ENCODE assay signal across 10 mouse cellular contexts in the genomic region with DNA sequence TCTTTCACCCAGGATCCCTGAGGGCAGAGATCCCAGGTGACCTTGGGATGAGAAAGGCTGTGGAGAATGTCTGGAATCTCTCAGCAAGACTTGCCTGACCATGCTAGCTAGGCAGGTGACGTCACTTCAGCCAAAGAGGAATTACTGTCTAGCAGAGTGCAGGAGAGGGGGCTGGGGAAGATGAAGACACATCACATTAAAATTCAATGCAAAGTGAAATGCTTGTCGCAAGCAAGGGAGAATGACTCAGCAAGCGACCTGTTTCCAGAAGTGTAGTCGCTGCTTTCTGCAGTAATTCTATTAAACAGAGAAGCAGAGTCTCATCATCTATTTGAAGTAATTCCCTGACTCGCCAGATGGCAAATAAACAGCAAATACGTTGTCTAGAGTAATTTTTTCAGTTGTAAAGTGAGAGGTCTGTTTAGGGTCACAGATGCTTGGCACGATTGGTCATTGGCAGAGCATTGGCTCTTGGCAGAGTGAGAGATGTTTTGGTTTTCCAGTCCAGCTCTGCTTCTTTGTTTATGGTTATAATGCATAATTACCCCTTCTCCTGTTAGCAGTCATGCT. TPM values are rescaled to one million over a fixed set of nuclear protein-coding genes. Genes with fewer than 3 reads are reported as not detected.
DNase-seq lines count a peak whose midpoint lies in the region; ATAC-seq lines count a peak whose summit lies in the region.
"Had no signal": no experiment of that assay in that cellular context is flagged by ENCODE, and none has a peak within 500 bp of the region (broad histone marks: within the 10 kb centered on the region; RNA-seq: fewer than 3 reads in every experiment).

No protein-coding gene starts in this region.

- H3K9ac ChIP-seq in liver, embryonic 12.5 days = no peak overlapping the region
- H3K9ac ChIP-seq: limb, embryonic 13.5 days had no signal

- H3K27ac ChIP-seq in liver, embryonic 12.5 days = no peak overlapping the region
- H3K27ac ChIP-seq: limb, embryonic 13.5 days had no signal

- H3K4me2 ChIP-seq in liver, embryonic 12.5 days = no peak overlapping the region
- H3K4me2 ChIP-seq: limb, embryonic 13.5 days had no signal

- DNase-seq in gastrocnemius, adult 18-20 months (ENCODE audit: low spot score) = peak; percentile 2
- no peak for DNase-seq in gastrocnemius, postnatal 25 days
- DNase-seq in ovary, adult 18-20 months (ENCODE audit: low spot score) = peak; percentile 3
- DNase-seq in ovary, postnatal 36 days (ENCODE audit: low spot score) = no peak
- peak; percentile 38 to 53 for DNase-seq in frontal cortex, postnatal 36 days (ENCODE audit: low spot score in 2 of 2)
- DNase-seq in lung, postnatal 36 days = peak; percentile 32
- no peak for DNase-seq in natural killer cell, adult 2 months (ENCODE audit: low spot score in 2 of 2)

- no peak overlapping the region for H3K4me3 ChIP-seq in liver, embryonic 12.5 days
- H3K4me3 ChIP-seq: limb, embryonic 13.5 days had no signal

- no peaks in the 10 kb centered on the region for H3K4me1 ChIP-seq in liver, embryonic 12.5 days
- H3K4me1 ChIP-seq: limb, embryonic 13.5 days had no signal

- 54% methylated on average over 7 of the region's 7 CpGs for WGBS in liver, embryonic 12.5 days (ENCODE audit: insufficient replicate concordance)

- peaks cover 7% of the 10 kb centered on the region; the same call in 1 of the 2 replicates for H3K27me3 ChIP-seq in liver, embryonic 12.5 days (replicated peaks)
- H3K27me3 ChIP-seq: limb, embryonic 13.5 days had no signal

- ATAC-seq in liver, embryonic 12.5 days = no peak

- H3K36me3 ChIP-seq in liver, embryonic 12.5 days = no peaks in the 10 kb centered on the region
- H3K36me3 ChIP-seq: limb, embryonic 13.5 days had no signal

- H3K9me3 ChIP-seq in liver, embryonic 12.5 days (replicated peaks) = no peaks in the 10 kb centered on the region
- H3K9me3 ChIP-seq: limb, embryonic 13.5 days had no signal

RNA-seq across cellular contexts. Expression of a gene that starts 8.5 kb away (rescaled TPM):
- total RNA-seq in gastrocnemius, adult 18-20 months (2021) = 10 to 100 TPM; 19.5 to 26.1 TPM
- 10 to 100 TPM; 19.4 to 27.1 TPM for total RNA-seq in gastrocnemius, postnatal 25 days (2021)
- 30.0 TPM in 2 replicates for polyA plus RNA-seq in liver, embryonic 12.5 days (2016; fragmentation: Nextera tagmentation; extraction: Ambion mirVana)

RNA-seq across cellular contexts. Expression of a gene that starts 35.2 kb away (rescaled TPM):
- under 1 TPM; 0.46 to 0.78 TPM for total RNA-seq in gastrocnemius, adult 18-20 months (2021)
- total RNA-seq in gastrocnemius, postnatal 25 days (2021) = under 1 TPM; 0.46 to 0.51 TPM
- polyA plus RNA-seq in liver, embryonic 12.5 days (2016; fragmentation: Nextera tagmentation; extraction: Ambion mirVana) = 1.4 and 1.5 TPM in 2 replicates
- total RNA-seq: MEL had no signal

Comparison
In these comparisons a context has a peak if more than half of its experiments do, and no peak if none do; other contexts are left out.
1. DNase-seq: peak in gastrocnemius, adult 18-20 months (single experiment), ovary, adult 18-20 months (single experiment), frontal cortex, postnatal 36 days (2 of 2) and lung, postnatal 36 days (single experiment); none in gastrocnemius, postnatal 25 days (single experiment), ovary, postnatal 36 days (single experiment) and natural killer cell, adult 2 months (0 of 2).